Mouse (Mus musculus) midbrain, embryonic 14.5 days (tissue): Measurements from ENCODE around the gene Robo2. TPM values are rescaled to one million over a fixed set of nuclear protein-coding genes. Genes with fewer than 3 reads are reported as not detected.
"Not testable (repeated sequence)": the region's sequence is repeated elsewhere in the genome, so short reads cannot be mapped to it uniquely, and the experiment has no call there.

Source experiments
- ATAC-seq: fragments of 200-750 bp; cut with Nextera tagmentation; 2 replicates; pipeline ENCODE4 v1.8.0; 2017; ENCODE audit warnings: moderate number of reproducible peaks, moderate library complexity; ENCODE audit not compliant: low FRiP score, low TSS enrichment
- DNase-seq: peaks from one replicate; pipeline ENCODE4 v3.0.0-alpha.2; 2015
- H3K27ac ChIP-seq: fragments of 300-500 bp; sonication (generic); replicated peaks from 2 replicates; pipeline ENCODE4 v1.5.1; 2014; ENCODE audit warnings: mild to moderate bottlenecking, low read depth, low read length, moderate library complexity
- H3K27me3 ChIP-seq: fragments of 300-500 bp; sonication (generic); 2 replicates; pipeline ENCODE4 v1.6.1; 2014; ENCODE audit warnings: low read length, control low read depth, mixed read lengths; ENCODE audit not compliant: control insufficient read depth, insufficient read depth
- H3K36me3 ChIP-seq: fragments of 300-500 bp; sonication (generic); 2 replicates; pipeline ENCODE4 v1.6.1; 2014; ENCODE audit warnings: low read length, control low read depth; ENCODE audit not compliant: control insufficient read depth, insufficient read depth
- H3K4me1 ChIP-seq: fragments of 300-500 bp; sonication (generic); 2 replicates; pipeline ENCODE4 v1.6.1; 2014; ENCODE audit warnings: mild to moderate bottlenecking, antibody characterized with exemption, low read length, control low read depth; ENCODE audit not compliant: control insufficient read depth, insufficient read depth
- H3K4me2 ChIP-seq: fragments of 300-500 bp; sonication (generic); 2 replicates; pipeline ENCODE4 v1.6.1; 2014; ENCODE audit warnings: mild to moderate bottlenecking, low read length, moderate library complexity
- H3K4me3 ChIP-seq: fragments of 300-500 bp; sonication (generic); replicated peaks from 2 replicates; pipeline ENCODE4 v1.5.1; 2014; ENCODE audit warnings: low read depth, low read length
- H3K9ac ChIP-seq: fragments of 300-500 bp; sonication (generic); replicated peaks from 2 replicates; pipeline ENCODE4 v1.6.1; 2014; ENCODE audit warnings: mild to moderate bottlenecking, low read length, moderate library complexity
- H3K9me3 ChIP-seq: fragments of 300-500 bp; sonication (generic); 2 replicates; pipeline ENCODE4 v1.6.1; 2016; ENCODE audit warnings: low read length, control low read depth, mixed read lengths; ENCODE audit not compliant: control insufficient read depth
- WGBS: fragments of 180-500 bp; shearing (Covaris S2); extraction: QIAGEN DNeasy Blood & Tissue Kit; methylation state at CpG from one replicate; pipeline ENCODE4 v1.1.7; 2014; 5-methylcytosine and 5-hydroxymethylcytosine counted together
- polyA plus RNA-seq: library from polyadenylated mRNA; unstranded; fragments of >200 nt; fragmentation: Nextera tagmentation; extraction: Ambion mirVana; gene quantifications from 2 replicates; pipeline ENCODE4 v1.2.1, GENCODE M21; 2014

Robo2 gene
- polyA plus RNA-seq, 1 experiment from 2014 or later: 123 TPM

DNA sequence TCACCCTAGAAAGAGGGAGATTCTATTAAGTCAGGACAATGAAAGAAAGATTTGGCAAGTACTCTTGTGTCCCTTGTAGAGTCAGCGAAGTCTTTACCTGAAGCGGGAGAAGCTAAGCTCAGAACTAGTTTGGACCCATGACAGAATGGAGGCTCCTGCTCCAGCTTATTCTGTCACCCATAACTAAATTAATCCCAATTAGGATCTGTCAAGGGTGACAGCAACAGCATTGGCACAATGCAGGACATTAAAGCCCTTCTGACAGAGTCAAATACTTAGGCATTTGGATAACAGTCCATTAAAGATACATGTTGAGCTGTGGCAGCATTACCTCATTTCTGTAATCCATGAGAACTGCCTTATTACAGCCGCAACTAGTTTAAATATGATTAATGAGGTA lies 298.5 kb downstream of the Robo2 start:
- DNase-seq: no peak
- no peaks in the 10 kb centered on the region for H3K27me3 ChIP-seq
- no peak overlapping the region for H3K4me3 ChIP-seq
- 0 out of 2 replicates have a peak overlapping the region, but pooled peaks have one; percentile 13 for H3K27ac ChIP-seq
- WGBS: 49% methylated on average over 3 of the region's 3 CpGs
- H3K9me3 ChIP-seq: no peaks in the 10 kb centered on the region
- H3K4me1 ChIP-seq: 0 out of 2 replicates have a peak, but pooled peaks cover 4% of the 10 kb centered on the region
- H3K4me2 ChIP-seq: no peak overlapping the region
- H3K9ac ChIP-seq: no peak overlapping the region
- H3K36me3 ChIP-seq: no peaks in the 10 kb centered on the region
- ATAC-seq: peak; percentile 46; the same call in 1 of the 2 replicates

DNA sequence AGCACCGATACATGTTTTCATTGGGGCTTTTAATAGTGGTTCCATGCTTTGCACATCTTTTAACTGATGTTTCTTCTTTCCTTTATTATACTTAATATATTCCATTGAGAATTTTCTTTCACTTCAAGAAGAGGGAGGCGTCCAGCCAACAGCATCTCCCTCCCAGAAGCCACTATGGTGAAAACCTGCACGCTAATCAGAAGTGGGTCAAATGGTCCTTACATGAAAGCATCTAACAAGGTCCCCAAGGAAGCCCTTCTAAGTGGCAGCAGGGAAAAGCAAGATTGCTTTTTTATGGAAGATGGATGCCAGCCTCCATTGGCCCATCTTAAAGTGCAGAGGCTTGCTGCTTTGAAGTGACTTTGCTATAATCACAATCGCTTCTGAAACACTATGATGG lies 300.5 kb downstream of the Robo2 start:
- H3K4me1 ChIP-seq: 0 out of 2 replicates have a peak, but pooled peaks cover 4% of the 10 kb centered on the region
- H3K4me2 ChIP-seq: no peak overlapping the region
- H3K27me3 ChIP-seq: no peaks in the 10 kb centered on the region
- no peaks in the 10 kb centered on the region for H3K36me3 ChIP-seq
- no peak overlapping the region for H3K4me3 ChIP-seq
- 61% methylated on average over 4 of the region's 4 CpGs for WGBS
- no peaks in the 10 kb centered on the region for H3K9me3 ChIP-seq
- ATAC-seq: no peak
- no peak overlapping the region for H3K9ac ChIP-seq
- no peak overlapping the region; the same call in 1 of the 2 replicates for H3K27ac ChIP-seq
- peak; percentile 46 for DNase-seq

GRCm38 (mm10) chr16:74104449-74104848 lies 307.2 kb downstream of the Robo2 start:
- DNase-seq, H3K27me3 ChIP-seq, H3K27ac ChIP-seq, H3K9me3 ChIP-seq, H3K4me2 ChIP-seq, H3K4me1 ChIP-seq, H3K36me3 ChIP-seq, ATAC-seq, H3K9ac ChIP-seq, H3K4me3 ChIP-seq: not testable (repeated sequence)
- 85% methylated on average over 8 of the region's 8 CpGs for WGBS

GRCm38 (mm10) chr16:74092997-74093801 lies 318.4 kb downstream of the Robo2 start:
- no peaks in the 10 kb centered on the region for H3K4me1 ChIP-seq
- no peak overlapping the region for H3K4me2 ChIP-seq
- no peaks in the 10 kb centered on the region for H3K27me3 ChIP-seq
- H3K36me3 ChIP-seq: no peaks in the 10 kb centered on the region
- H3K27ac ChIP-seq: no peak overlapping the region
- WGBS: 74% methylated on average over 7 of the region's 7 CpGs
- no peak overlapping the region for H3K9ac ChIP-seq
- no peak for ATAC-seq
- H3K9me3 ChIP-seq: no peaks in the 10 kb centered on the region
- H3K4me3 ChIP-seq: no peak overlapping the region
- DNase-seq: no peak

GRCm38 (mm10) chr16:74089951-74090350 lies 321.7 kb downstream of the Robo2 start:
- no peaks in the 10 kb centered on the region for H3K36me3 ChIP-seq
- H3K27ac ChIP-seq: no peak overlapping the region
- 74% methylated on average over 1 of the region's 1 CpGs for WGBS
- no peaks in the 10 kb centered on the region for H3K27me3 ChIP-seq
- no peak overlapping the region for H3K4me2 ChIP-seq
- H3K4me1 ChIP-seq: no peaks in the 10 kb centered on the region
- DNase-seq (no peak), ATAC-seq (no peak)
- H3K9me3 ChIP-seq: no peaks in the 10 kb centered on the region
- H3K4me3 ChIP-seq: no peak overlapping the region
- H3K9ac ChIP-seq: no peak overlapping the region

DNA sequence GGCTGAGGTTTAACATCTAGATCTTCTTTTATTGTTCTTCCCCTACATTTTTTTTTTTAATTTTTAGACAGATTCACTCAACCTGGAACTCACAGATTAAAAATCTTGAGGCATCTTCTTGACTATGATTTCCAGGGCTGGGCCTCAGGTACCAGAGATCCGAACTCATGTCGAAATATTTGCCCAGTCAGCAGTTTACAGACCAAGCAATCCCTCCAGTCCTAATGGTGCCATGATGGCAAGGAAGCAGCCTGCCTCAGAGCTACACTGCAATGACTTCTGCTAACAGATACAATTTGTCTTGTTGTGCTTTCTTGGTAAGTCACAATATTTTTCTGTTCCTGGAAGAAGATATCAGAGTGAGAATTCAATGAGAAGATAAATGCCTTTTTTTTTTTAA lies 327.4 kb downstream of the Robo2 start:
- Histone ChIP-seq H3K36me3 (no peaks in the 10 kb centered on the region), H3K4me2 (no peak overlapping the region), H3K4me3 (no peak overlapping the region), H3K9ac (no peak overlapping the region), H3K27me3 (no peaks in the 10 kb centered on the region), H3K27ac (no peak overlapping the region), H3K4me1 (no peaks in the 10 kb centered on the region), H3K9me3 (no peaks in the 10 kb centered on the region)
- ATAC-seq (no peak), DNase-seq (no peak)
- WGBS: 95% methylated on average over 2 of the region's 2 CpGs

DNA sequence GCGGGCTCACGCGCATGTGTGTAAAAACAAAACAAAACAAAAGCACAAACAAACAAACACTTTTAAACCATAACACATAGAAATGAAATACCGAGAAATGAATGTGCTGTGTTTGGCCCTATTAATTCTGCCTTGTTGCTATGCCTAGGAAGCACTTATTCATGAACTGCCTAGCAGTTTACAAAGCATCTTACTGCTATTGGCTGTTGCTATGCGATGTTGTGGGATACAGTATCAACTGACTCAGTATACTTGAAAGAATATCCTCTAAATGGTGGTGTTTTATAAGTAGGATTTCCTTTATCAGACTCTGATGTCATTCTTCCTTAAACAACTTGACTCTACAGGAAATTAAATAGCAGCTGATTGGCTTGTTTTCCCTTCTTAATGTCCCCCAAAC lies 339.0 kb downstream of the Robo2 start:
- ATAC-seq: no peak
- no peaks in the 10 kb centered on the region for H3K27me3 ChIP-seq
- 94% methylated on average over 5 of the region's 5 CpGs for WGBS

GRCm38 (mm10) chr16:74070628-74071027 lies 341.0 kb downstream of the Robo2 start:
- peak overlapping the region; percentile 21; the same call in 1 of the 2 replicates for H3K4me2 ChIP-seq
- H3K4me3 ChIP-seq: no peak overlapping the region
- no peak overlapping the region; the same call in 1 of the 2 replicates for H3K27ac ChIP-seq
- no peaks in the 10 kb centered on the region for H3K36me3 ChIP-seq
- no peaks in the 10 kb centered on the region for H3K9me3 ChIP-seq
- DNase-seq (peak; percentile 40), ATAC-seq (no peak)
- no peaks in the 10 kb centered on the region for H3K27me3 ChIP-seq
- 0 out of 2 replicates have a peak, but pooled peaks cover 7% of the 10 kb centered on the region for H3K4me1 ChIP-seq
- no peak overlapping the region for H3K9ac ChIP-seq
- 48% methylated on average over 7 of the region's 7 CpGs for WGBS

More for the DNA sequence above, 339.0 kb downstream of the Robo2 start:
- 0 out of 2 replicates have a peak, but pooled peaks cover 7% of the 10 kb centered on the region for H3K4me1 ChIP-seq
- no peak for DNase-seq
- no peaks in the 10 kb centered on the region for H3K9me3 ChIP-seq
- H3K27ac ChIP-seq: no peak overlapping the region
- no peak overlapping the region for H3K4me3 ChIP-seq
- no peaks in the 10 kb centered on the region for H3K36me3 ChIP-seq
- no peak overlapping the region for H3K9ac ChIP-seq
- no peak overlapping the region for H3K4me2 ChIP-seq

DNA sequence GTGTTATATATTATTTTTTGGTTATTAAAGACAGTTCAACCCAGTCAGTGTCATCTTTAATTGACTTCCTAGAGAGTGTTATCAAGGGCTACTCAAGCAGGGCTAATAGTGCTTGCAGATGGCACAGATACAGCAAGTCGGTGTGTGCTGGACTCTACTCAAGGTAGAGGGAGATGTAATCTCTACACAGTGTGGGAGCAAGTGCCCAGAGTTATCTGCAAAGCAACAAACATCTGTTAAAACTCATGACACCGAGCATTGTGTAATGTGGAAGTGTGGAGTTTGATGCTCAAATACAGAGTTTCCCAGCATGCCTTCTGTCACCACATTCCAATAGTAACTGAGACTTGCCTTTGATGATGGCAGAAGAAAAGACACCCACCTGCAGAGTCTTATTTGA lies 345.7 kb downstream of the Robo2 start:
- 0 out of 2 replicates have a peak, but pooled peaks cover 5% of the 10 kb centered on the region for H3K4me1 ChIP-seq
- no peak for DNase-seq
- WGBS: 73% methylated on average over 2 of the region's 2 CpGs
- no peak overlapping the region for H3K4me3 ChIP-seq
- H3K36me3 ChIP-seq: no peaks in the 10 kb centered on the region
- H3K27me3 ChIP-seq: no peaks in the 10 kb centered on the region
- ATAC-seq: no peak
- H3K9ac ChIP-seq: no peak overlapping the region
- H3K4me2 ChIP-seq: no peak overlapping the region
- H3K27ac ChIP-seq: no peak overlapping the region
- H3K9me3 ChIP-seq: no peaks in the 10 kb centered on the region
